Mouse (Mus musculus): ENCODE data around the gene Snx29.

- no peak for TF ChIP-seq CTCF (IDR thresholded peaks at IDR 0.05; ENCODE audit: insufficient read depth, low read depth, low read length)
- TF ChIP-seq POLR2A (IDR thresholded peaks at IDR 0.05; ENCODE audit: insufficient read depth, low read depth, low read length) = no peak
Observed at GRCm38 (mm10) chr16:11709999-11710667, 387.4 kb downstream of the Snx29 start.
